Mouse (Mus musculus) embryonic fibroblast, embryonic 13.5 days (primary cell): ENCODE data around the gene Lrrk2. TPM values are rescaled to one million over a fixed set of nuclear protein-coding genes. Genes with fewer than 3 reads are reported as not detected.
"Not testable (repeated sequence)": the region's sequence is repeated elsewhere in the genome, so short reads cannot be mapped to it uniquely, and the experiment has no call there.

Experiments
- H3K27ac ChIP-seq: 2 replicates; pipeline ENCODE4 v1.5.1; 2012; ENCODE audit warnings: low read length, control low read depth, inconsistent platforms; ENCODE audit not compliant: insufficient read depth
- H3K4me1 ChIP-seq: 2 replicates; pipeline ENCODE4 v1.6.1; 2011; ENCODE audit warnings: low read length; ENCODE audit not compliant: control insufficient read depth, insufficient read depth
- H3K4me3 ChIP-seq: 2 replicates; pipeline ENCODE4 v1.5.1; 2011; ENCODE audit warnings: mild to moderate bottlenecking, control low read depth, low read length; ENCODE audit not compliant: insufficient read depth
- CTCF ChIP-seq: IDR thresholded peaks from 2 replicates; pipeline ENCODE4 v1.5.1; 2011; ENCODE audit warnings: mild to moderate bottlenecking, control low read depth, low read length, moderate library complexity, borderline replicate concordance; ENCODE audit not compliant: insufficient read depth
- POLR2A ChIP-seq: IDR thresholded peaks from 2 replicates; pipeline ENCODE4 v1.6.1; 2011; ENCODE audit warnings: low read depth, mild to moderate bottlenecking, control low read depth, low read length, moderate library complexity
- polyA plus RNA-seq: library from polyadenylated mRNA; stranded (reverse); fragments of >200 nt; gene quantifications from 2 replicates; pipeline ENCODE4 v1.2.4, GENCODE M21; 2011; ENCODE audit warnings: low read depth; ENCODE audit not compliant: missing spikeins, insufficient read length

Gene Lrrk2
- polyA plus RNA-seq, 1 experiment = 29.8 TPM

GRCm38 (mm10) chr15:91772041-91772440, 99.1 kb downstream of the Lrrk2 start:
- Histone ChIP-seq H3K4me3 (no peak overlapping the region), H3K4me1 (no peaks in the 10 kb centered on the region), H3K27ac (no peak overlapping the region)
- no peak for TF ChIP-seq CTCF
- TF ChIP-seq POLR2A = no peak

- no peak overlapping the region for H3K4me3 ChIP-seq
- TF ChIP-seq POLR2A (no peak), CTCF (no peak)
- no peak overlapping the region for H3K27ac ChIP-seq
- H3K4me1 ChIP-seq = no peaks in the 10 kb centered on the region
Observed at GRCm38 (mm10) chr15:91779166-91779565, 106.2 kb downstream of the Lrrk2 start.

- no peak overlapping the region for H3K4me3 ChIP-seq
- H3K4me1 ChIP-seq = no peaks in the 10 kb centered on the region
- no peak overlapping the region for H3K27ac ChIP-seq
- no peak for TF ChIP-seq POLR2A
- TF ChIP-seq CTCF = peak; percentile 35; the same call in 1 of the 2 replicates
Observed at GRCm38 (mm10) chr15:91781172-91781571, 108.2 kb downstream of the Lrrk2 start.

- H3K4me3 ChIP-seq = no peak overlapping the region
- TF ChIP-seq CTCF = no peak
- TF ChIP-seq POLR2A = no peak
- H3K4me1 ChIP-seq = no peaks in the 10 kb centered on the region
- no peak overlapping the region for H3K27ac ChIP-seq
Observed at GRCm38 (mm10) chr15:91788338-91788737, 115.4 kb downstream of the Lrrk2 start.

- H3K27ac ChIP-seq = no peak overlapping the region
- H3K4me3 ChIP-seq = no peak overlapping the region
- no peak for TF ChIP-seq POLR2A
- TF ChIP-seq CTCF = no peak
- H3K4me1 ChIP-seq = no peaks in the 10 kb centered on the region
Observed at GRCm38 (mm10) chr15:91806463-91806862, 133.5 kb downstream of the Lrrk2 start.

- Histone ChIP-seq H3K27ac (no peak overlapping the region), H3K4me3 (no peak overlapping the region), H3K4me1 (no peaks in the 10 kb centered on the region)
- TF ChIP-seq POLR2A (no peak), CTCF (no peak)
Observed at GRCm38 (mm10) chr15:91835319-91835718, 162.3 kb downstream of the Lrrk2 start.

- TF ChIP-seq CTCF = no peak
- no peak for TF ChIP-seq POLR2A
- Histone ChIP-seq H3K4me1 (no peaks in the 10 kb centered on the region), H3K27ac (no peak within 1 kb of the TSS), H3K4me3 (no peak within 1 kb of the TSS)
Observed at GRCm38 (mm10) chr15:91837965-91838364, 165.0 kb downstream of the Lrrk2 start, which contains the start of gene Smgc. Smgc (plus strand) TSS chr15:91838265.

- not testable (repeated sequence) for H3K27ac ChIP-seq, H3K4me1 ChIP-seq, H3K4me3 ChIP-seq
Observed at GRCm38 (mm10) chr15:91864130-91864529, 191.2 kb downstream of the Lrrk2 start.

Other genes with a start within 250 kb of the Lrrk2 start
- 4.2 and 4.6 TPM in 2 replicates for gene Slc2a13, start 99.9 kb upstream of the Lrrk2 start, polyA plus RNA-seq
- gene Smgc, start 165.1 kb downstream of the Lrrk2 start, polyA plus RNA-seq = not detected in 2 replicates